Mouse (Mus musculus) ES-E14 (cell line): ENCODE measurements around the gene Ccpg1os.

ENCODE experiments used
- CHD2 ChIP-seq: IDR thresholded peaks from 2 replicates; pipeline ENCODE4 v1.6.1; 2014; ENCODE audit warnings: mild to moderate bottlenecking, low read depth, low read length, inconsistent platforms
- HCFC1 ChIP-seq: IDR thresholded peaks from 2 replicates; pipeline ENCODE4 v1.6.1; 2012; ENCODE audit warnings: low read length, inconsistent platforms, borderline replicate concordance; ENCODE audit not compliant: insufficient read depth
- MAFK ChIP-seq: IDR thresholded peaks from 2 replicates; pipeline ENCODE4 v1.6.1; 2014; ENCODE audit warnings: mild to moderate bottlenecking, low read depth, low read length, inconsistent platforms; ENCODE audit not compliant: insufficient read depth
- ZC3H11A ChIP-seq: IDR thresholded peaks from 2 replicates; pipeline ENCODE4 v1.6.1; 2012; ENCODE audit warnings: low read depth, mild to moderate bottlenecking, inconsistent platforms, low read length, borderline replicate concordance
- ZNF384 ChIP-seq: IDR thresholded peaks from 2 replicates; pipeline ENCODE4 v1.6.1; 2012; ENCODE audit warnings: low read depth, low read length, inconsistent platforms

DNA sequence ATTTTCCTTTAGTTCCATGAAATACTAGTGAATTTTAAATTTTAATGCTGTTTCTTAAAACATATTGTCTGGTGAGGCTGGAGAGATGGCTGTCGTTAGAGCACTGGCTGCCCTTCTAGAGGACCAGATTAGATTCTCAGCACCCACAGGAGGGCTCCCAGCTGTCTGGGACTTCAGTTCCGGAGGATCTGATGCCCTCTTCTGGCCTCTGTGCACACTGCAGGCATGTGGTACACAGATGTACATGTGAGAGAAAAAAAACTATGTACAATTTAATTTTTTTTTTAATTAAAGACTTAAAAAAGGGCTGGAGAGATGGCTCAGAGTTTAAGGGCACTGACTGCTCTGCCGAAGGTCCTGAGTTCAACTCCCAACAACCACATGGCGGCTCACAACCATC lies 49.9 kb downstream of the Ccpg1os start:
- TF ChIP-seq HCFC1 (no peak), CHD2 (no peak), MAFK (no peak), ZC3H11A (no peak), ZNF384 (0 out of 2 replicates have a peak, but pooled peaks have one; percentile 7)
